Mouse (Mus musculus): Measurements from ENCODE around the gene Gnl1.
"Not testable (repeated sequence)": the region's sequence is repeated elsewhere in the genome, so short reads cannot be mapped to it uniquely, and the experiment has no call there.

Gene Gnl1

GRCm38 (mm10) chr17:35979401-35980362 is at the start of gene Gnl1, which contains the start of gene Prr3:
Gene Gnl1 (plus strand): TSS chr17:35979851.
Gene Prr3 (minus strand): TSS chr17:35980236.
- DNase-seq = peak; percentile 89

GRCm38 (mm10) chr17:35930627-35931026 is 49.0 kb upstream of the Gnl1 start:
- no peak for DNase-seq

GRCm38 (mm10) chr17:35932608-35933007 is 47.0 kb upstream of the Gnl1 start:
- no peak for DNase-seq

- DNase-seq = not testable (repeated sequence)
These were observed 43.9 kb upstream of the Gnl1 start for GRCm38 (mm10) chr17:35935763-35936162.

DNA sequence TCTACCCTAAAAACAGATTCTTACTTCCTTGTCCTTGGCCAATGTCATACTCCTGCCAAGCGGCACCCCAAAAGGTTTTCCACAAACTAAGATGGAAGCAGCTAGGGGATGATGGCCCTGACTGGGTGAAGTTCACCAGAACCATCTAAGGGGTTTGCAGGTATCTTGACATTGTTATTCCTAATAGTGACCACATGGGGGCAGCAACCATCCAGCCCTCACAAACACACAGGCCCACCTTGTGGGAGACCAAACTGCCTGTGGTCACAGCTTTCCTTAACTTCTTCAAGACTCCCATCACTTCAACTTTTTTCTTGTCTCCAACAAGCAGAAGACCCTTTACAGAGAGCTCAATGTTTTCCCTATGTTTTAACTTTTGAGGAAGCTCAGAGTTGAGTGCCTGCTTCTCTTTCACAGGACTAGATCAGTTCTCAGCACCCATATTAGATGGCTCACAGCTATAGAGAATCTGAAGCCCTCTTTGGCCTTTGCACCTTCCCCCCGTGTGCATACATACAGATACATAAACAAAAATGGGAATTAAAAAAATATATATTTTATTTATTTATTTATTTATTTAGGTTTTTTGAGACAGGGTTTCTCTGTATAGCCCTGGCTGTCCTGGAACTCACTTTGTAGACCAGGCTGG is 41.8 kb upstream of the Gnl1 start:
- peak; percentile 46 for DNase-seq

DNA sequence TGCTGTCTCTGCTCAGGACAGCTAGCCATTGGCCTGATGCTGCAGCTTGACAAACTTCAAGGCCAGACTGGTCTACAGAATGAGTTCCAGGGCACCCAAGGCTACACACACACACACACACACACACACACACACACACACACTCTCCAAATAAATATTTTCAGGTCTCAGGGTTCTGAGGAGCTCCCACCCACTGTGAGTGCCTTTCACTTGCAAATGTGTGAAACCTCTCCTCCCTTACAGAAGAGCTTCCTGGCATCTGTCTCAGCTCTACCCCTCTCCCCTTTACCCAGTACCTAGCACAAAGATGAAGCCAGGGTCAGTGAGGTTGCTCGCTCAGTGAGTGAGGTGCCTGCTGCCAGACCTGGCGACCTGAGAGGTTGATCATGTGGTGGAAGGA is 40.5 kb upstream of the Gnl1 start:
- no peak for DNase-seq

GRCm38 (mm10) chr17:35939941-35940340 is 39.7 kb upstream of the Gnl1 start:
- DNase-seq = no peak

- not testable (repeated sequence) for DNase-seq
These were observed 28.7 kb upstream of the Gnl1 start for GRCm38 (mm10) chr17:35950946-35951345.

GRCm38 (mm10) chr17:35952559-35952958 is 27.1 kb upstream of the Gnl1 start:
- DNase-seq = not testable (repeated sequence)

DNA sequence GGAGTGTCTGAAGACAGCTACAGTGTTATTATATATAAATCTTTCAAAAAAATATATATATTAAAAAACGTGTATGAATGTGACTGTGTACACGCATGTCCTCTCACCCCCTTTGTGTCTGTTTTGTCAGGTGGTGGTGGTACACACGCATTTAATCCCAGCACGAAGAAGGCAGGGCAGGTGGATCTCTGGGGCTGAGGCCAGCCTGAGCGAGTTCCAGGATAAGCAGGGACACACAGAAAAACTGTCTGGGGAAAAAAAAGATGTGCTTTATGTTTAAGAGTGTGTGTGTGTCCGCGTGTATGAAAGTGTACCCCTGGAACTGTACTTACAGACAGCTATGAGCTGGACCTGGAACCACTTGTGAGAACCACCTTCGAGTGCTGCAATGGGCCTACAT is 25.0 kb upstream of the Gnl1 start:
- DNase-seq = no peak

DNA sequence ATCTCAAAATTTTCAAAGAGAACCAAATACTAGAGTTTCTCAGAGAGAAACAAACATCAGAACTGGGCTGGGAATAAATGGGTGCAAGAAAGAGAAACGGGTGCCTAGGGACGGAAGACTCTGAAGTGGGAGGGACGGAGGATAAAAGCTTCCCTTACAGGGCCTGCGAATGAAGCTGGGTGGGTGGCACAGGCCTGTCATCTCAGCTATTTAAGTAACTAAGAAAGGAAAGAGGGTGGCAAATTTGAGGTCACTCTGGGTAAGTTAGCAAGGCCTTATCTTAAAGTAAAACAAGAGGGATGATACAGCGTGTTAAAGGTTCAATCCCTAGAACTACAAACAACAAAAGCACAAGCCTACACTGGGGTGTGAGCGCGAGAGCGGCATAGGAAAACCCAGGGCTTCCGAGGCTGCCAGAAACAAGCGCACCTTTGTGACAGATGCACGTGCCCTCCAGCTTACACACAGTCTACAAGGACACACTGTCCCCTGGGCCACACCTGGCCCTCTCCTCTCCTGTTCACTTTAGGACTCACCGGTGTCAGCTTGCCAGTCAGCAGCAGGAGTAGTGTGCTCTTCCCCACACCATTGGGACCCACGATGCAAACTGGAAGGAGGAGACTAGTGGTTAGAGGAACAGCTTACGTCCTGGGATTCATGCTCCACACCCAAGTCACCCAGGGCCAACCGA is 21.0 kb upstream of the Gnl1 start:
- DNase-seq = no peak

- DNase-seq = no peak
These were observed 16.4 kb upstream of the Gnl1 start for GRCm38 (mm10) chr17:35963279-35963678.

DNA sequence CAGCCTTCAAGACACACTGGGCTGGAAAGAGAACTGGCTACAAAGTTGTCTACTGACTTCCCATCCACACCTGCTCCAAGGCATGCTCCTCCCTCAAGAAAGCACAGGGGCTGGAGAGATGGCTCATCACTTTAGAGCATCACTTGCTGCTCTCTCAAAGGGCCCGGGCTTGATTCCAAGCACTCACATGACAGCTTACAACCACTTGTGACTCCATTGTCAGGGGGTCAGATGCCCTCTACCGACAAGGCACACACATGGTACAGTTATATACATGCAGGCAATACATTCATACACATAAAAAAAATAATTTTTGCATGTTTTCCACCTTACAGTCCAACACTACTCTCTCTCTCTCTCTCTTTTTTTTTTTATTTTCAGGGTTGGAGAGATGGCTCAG is 12.0 kb upstream of the Gnl1 start:
- DNase-seq = no peak

DNA sequence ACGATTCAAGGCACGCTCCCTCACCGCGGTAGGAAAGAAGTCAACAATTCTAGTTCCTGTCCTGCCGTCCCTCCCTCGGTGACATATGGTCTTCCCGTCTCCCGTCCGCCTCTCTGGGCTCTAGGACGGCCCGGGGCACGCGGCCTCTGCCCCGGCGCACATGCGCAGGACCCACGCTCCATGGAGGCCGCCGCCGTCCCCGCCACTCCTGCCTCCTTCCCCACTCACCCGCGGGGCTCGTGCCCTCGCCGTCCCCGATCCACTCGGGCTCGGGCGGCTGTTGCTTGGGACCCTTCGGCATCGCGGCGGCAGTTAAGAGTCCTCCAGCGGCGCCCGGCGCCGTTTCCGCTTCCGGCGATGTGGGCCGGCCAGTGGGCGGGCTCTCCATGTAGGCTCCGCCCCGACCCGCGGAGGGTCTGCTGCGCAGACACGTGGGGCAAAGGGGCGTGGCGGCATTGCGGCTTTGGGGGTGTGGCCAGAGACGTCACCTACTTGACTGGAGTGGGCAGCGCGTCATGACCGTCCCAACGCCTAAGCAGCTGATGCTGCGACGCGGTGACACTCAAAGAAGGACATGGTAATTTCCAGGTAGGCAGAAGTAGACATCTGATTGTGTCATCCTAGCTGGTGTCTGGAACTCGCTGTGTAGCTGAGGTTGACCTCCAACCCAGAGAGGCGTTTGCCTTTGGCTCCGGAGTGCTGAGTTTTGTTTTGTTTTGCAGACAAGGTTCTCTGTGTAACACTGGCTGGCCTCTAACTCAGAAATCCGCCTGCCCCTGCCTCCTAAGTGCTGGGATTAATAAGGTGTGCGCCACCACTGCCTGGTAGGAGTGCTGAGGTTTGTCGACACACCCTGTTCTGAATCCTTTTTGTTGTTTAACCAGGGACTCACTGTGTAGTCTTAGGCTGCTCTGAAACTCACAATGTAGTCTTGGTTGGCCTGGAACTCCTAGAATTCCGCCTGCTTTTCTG is 9.9 kb upstream of the Gnl1 start, which contains the start of gene Abcf1:
TSS of gene Abcf1 (minus strand) at position 344 of the 972 bp plus-strand sequence.
- peak; percentile 99 for DNase-seq

DNA sequence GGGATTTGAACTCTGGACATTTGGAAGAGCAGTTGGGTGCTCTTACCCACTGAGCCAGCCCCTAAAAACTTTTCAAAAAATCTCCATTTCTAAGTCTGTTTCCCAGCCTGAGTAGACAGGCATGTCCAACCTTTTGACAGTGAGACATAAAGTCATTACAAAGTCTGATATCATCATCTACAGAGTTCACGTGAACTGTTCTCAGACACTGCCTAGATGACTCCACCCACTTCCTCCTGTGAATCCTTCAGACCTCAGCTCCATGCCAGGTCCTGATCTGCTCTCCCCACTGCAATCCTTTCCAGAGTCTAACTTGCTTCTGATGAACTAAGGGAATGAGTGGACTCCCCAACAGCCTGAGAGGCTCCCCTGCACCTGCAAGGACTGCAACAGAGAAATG is 7.5 kb upstream of the Gnl1 start:
- DNase-seq = no peak

DNA sequence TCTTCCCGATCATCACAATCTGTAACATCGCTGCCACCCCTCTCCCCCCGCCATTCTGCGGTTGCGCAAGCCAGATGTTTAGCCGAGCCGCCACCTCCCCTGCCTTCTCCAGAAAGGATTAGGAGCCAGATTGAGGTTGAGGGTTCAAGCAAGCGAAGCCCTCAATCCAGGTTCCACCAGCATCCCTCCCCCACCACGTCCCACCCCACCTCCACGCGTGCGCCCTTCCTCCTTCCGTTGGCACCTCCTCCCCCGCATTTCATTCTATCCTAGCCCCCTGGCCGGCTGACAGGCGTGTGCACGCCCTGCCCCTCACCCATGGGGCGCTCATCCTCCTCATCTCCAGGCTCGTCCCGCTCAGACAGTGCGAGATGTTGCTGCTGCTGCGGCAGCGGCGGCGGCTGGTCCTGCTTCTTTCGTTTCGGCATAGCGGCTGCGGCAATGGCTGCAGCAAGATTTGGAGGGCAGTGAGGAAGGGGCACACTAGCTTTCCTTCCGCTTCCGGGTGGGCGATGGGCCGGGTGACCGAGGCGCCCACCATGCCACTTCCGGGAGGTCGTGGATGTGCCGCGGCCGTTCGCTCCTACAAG is 745 bp upstream of the Gnl1 start:
- no peak for DNase-seq

GRCm38 (mm10) chr17:35980363-35980754 is 708 bp downstream of the Gnl1 start:
- DNase-seq = peak; percentile 65

DNA sequence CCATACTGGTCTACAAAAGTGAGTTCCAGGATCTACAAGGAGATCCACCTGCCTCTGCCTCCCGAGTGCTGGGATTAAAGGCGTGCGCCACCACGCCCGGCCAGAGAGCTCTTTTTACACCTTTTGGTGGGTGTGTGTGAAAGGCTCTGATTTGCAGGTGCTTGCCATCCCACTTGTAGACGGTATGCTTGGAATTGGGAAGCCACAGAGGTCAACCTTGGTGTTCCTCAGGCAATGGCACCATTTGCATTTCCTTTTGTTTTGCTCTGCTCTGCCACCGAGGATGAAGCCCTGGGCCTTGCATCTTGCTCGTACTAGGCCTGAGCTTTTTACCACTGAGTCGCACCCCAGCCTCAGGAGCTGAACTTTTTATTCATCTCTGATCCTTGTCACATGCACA is 2.1 kb downstream of the Gnl1 start:
- DNase-seq = no peak

- no peak for DNase-seq
These were observed 12.1 kb downstream of the Gnl1 start for GRCm38 (mm10) chr17:35991781-35992180.

DNA sequence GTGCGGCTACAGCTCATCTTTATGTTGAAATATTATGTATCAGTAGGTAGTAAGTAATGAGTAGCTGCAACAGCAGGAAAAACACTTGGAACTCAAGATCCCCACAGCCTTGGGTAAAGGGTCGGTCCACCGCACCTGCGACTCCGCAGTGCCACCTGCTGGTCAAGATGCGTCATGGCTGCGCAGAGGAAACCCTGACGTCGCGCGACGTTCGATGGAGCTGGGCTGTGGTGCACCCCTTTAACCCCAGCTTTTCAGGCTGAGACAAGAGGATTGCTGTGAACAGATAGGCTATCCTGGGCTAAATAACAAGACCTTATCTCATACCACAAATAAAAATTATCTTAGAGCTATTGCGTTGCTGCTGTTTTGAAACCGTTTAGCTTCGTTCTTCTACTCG is 14.0 kb downstream of the Gnl1 start:
- peak; percentile 70 for DNase-seq

DNA sequence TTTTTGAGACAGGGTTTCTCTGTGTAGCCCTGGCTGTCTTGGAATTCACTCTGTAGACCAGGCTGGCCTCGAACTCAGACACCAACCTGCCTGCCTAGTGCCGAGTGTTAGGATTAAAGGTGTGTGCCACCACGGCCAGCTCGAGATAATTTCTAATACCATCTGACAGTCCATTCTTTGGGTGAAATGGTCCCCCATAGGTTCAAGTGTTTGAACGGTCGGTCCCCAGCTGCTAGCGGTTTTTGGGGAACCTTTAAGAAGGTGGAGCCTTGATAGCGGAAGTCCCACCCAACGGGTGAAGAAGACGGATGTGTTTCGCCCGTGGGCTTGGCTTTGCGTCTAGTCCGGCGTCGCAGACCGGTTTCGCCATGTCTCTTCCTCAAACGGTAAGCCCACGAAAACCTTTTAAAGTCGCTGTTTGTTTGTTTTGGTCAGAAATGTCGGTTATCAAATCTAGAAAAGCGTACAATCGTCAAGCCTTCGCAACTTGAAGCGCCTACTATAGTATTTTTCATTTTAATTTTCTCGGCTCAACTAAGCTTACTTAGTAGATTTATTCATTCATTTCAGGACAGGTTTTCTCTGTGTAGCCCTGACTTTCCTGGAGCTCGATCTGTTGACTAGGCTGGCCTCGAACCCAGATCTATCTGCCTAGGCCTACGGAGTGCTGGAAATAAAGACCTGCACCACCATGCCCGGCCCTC is 14.7 kb downstream of the Gnl1 start:
- DNase-seq = peak; percentile 69

Measured in cerebellum, adult 11 months (tissue).